Mouse (Mus musculus) lung, postnatal 0 days (tissue): ENCODE results near the gene 4930507D05Rik. TPM values are rescaled to one million over a fixed set of nuclear protein-coding genes. Genes with fewer than 3 reads are reported as not detected.
"Not testable (repeated sequence)": the region's sequence is repeated elsewhere in the genome, so short reads cannot be mapped to it uniquely, and the experiment has no call there.

Experiments used
- ATAC-seq: fragments of 200-750 bp; cut with Nextera tagmentation; 2 replicates; pipeline ENCODE4 v1.8.0; 2017; ENCODE audit warnings: moderate library complexity
- DNase-seq: peaks from one replicate; pipeline ENCODE4 v3.0.0-alpha.2; 2016; ENCODE audit warnings: low spot score
- H3K27ac ChIP-seq: fragments of 300-500 bp; sonication (generic); 2 replicates; pipeline ENCODE4 v1.5.1; 2014; ENCODE audit warnings: antibody characterized with exemption, mild to moderate bottlenecking, low read length, mixed read lengths
- H3K27me3 ChIP-seq: fragments of 300-500 bp; sonication (generic); replicated peaks from 2 replicates; pipeline ENCODE4 v1.6.1; 2014; ENCODE audit warnings: low read length, mixed read lengths; ENCODE audit not compliant: insufficient read depth
- H3K36me3 ChIP-seq: fragments of 300-500 bp; sonication (generic); 2 replicates; pipeline ENCODE4 v1.6.1; 2014; ENCODE audit warnings: low read length, mixed read lengths; ENCODE audit not compliant: insufficient read depth
- H3K4me1 ChIP-seq: fragments of 300-500 bp; sonication (generic); 2 replicates; pipeline ENCODE4 v1.6.1; 2014; ENCODE audit warnings: antibody characterized with exemption, low read depth, low read length, mixed read lengths; ENCODE audit not compliant: insufficient read depth
- H3K4me2 ChIP-seq: fragments of 300-500 bp; sonication (generic); replicated peaks from 2 replicates; pipeline ENCODE4 v1.6.1; 2014; ENCODE audit warnings: low read depth, mild to moderate bottlenecking, low read length, moderate library complexity, mixed read lengths
- H3K4me3 ChIP-seq: fragments of 300-500 bp; sonication (generic); 2 replicates; pipeline ENCODE4 v1.5.1; 2014; ENCODE audit warnings: low read depth, low read length
- H3K9ac ChIP-seq: fragments of 300-500 bp; sonication (generic); replicated peaks from 2 replicates; pipeline ENCODE4 v1.6.1; 2014; ENCODE audit warnings: low read depth, mild to moderate bottlenecking
- H3K9me3 ChIP-seq: fragments of 300-500 bp; sonication (generic); 2 replicates; pipeline ENCODE4 v1.6.1; 2016; ENCODE audit warnings: low read length, mixed read lengths
- CTCF ChIP-seq: IDR thresholded peaks from 2 replicates; pipeline ENCODE4 v1.5.1; 2016; ENCODE audit warnings: antibody characterized with exemption, mild to moderate bottlenecking
- EP300 ChIP-seq: IDR thresholded peaks from 2 replicates; pipeline ENCODE4 v1.6.1; 2016; ENCODE audit warnings: antibody characterized with exemption, mild to moderate bottlenecking, control low read depth
- WGBS: fragments of 180-500 bp; shearing (Covaris S2); extraction: QIAGEN DNeasy Blood & Tissue Kit; methylation state at CpG from one replicate; pipeline ENCODE4 v1.1.7; 2014; 5-methylcytosine and 5-hydroxymethylcytosine counted together
- polyA plus RNA-seq: library from polyadenylated mRNA; unstranded; fragments of >200 nt; fragmentation: Nextera tagmentation; extraction: Ambion mirVana; gene quantifications from 2 replicates; pipeline ENCODE4 v1.2.1, GENCODE M21; 2015

Gene 4930507D05Rik
- polyA plus RNA-seq, 1 experiment from 2014 or later = 0.29 TPM

DNA sequence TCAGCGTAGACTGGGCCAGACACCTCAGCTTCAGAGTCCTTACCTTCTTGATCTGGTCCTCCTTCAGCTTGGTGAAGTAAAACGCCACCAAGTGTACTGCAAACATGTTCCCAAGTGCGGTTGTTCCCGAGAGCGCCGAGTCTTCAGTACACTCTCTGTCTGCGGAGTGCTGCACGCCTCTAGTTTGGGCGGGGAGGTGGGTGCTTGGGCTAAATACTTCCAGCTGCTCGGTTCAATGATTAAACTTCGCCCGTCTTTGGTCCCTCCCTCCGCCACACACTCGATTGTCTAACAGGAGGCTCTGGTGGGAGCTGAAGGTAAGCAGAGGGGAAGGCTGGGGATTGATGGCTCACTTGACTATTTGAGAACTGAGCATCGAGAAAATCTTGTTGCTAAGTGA, 27.0 kb upstream of the 4930507D05Rik start, which contains the start of gene Hkdc1:
TSS of gene Hkdc1 (minus strand) at position 237 of the 400 bp plus-strand sequence.
- Histone ChIP-seq H3K4me2 (0 out of 2 replicates have a peak within 1 kb of the TSS, but pooled peaks have one; percentile 5), H3K27ac (peak within 1 kb of the TSS; percentile 66; the same call in 1 of the 2 replicates), H3K4me3 (no peak within 1 kb of the TSS), H3K36me3 (no peaks in the 10 kb centered on the region), H3K4me1 (peaks cover 8% of the 10 kb centered on the region; the same call in 1 of the 2 replicates), H3K9me3 (no peaks in the 10 kb centered on the region), H3K9ac (no peak within 1 kb of the TSS), H3K27me3 (no peaks in the 10 kb centered on the region)
- WGBS = 36% methylated on average over 15 of the region's 15 CpGs
- DNase-seq (peak; percentile 81), ATAC-seq (peak; percentile 81)
- TF ChIP-seq CTCF = no peak
- TF ChIP-seq EP300 = peak; percentile 59; the same call in 1 of the 2 replicates

GRCm38 (mm10) chr10:62425081-62425871, 24.0 kb upstream of the 4930507D05Rik start:
- Histone ChIP-seq H3K27me3 (no peaks in the 10 kb centered on the region), H3K27ac (peak overlapping the region; percentile 73), H3K4me1 (peaks cover 8% of the 10 kb centered on the region; the same call in 1 of the 2 replicates), H3K9ac (no peak overlapping the region), H3K9me3 (no peaks in the 10 kb centered on the region), H3K36me3 (peaks cover 3% of the 10 kb centered on the region; the same call in 1 of the 2 replicates), H3K4me3 (no peak overlapping the region), H3K4me2 (no peak overlapping the region)
- WGBS = 30% methylated on average over 9 of the region's 9 CpGs
- no peak for TF ChIP-seq CTCF
- no peak for TF ChIP-seq EP300
- peak; percentile 78 for DNase-seq
- ATAC-seq = peak; percentile 70

- DNase-seq = peak; percentile 22
- Histone ChIP-seq H3K4me2 (no peak overlapping the region), H3K4me1 (no peaks in the 10 kb centered on the region), H3K27me3 (no peaks in the 10 kb centered on the region), H3K9me3 (no peaks in the 10 kb centered on the region), H3K4me3 (no peak overlapping the region), H3K27ac (no peak overlapping the region), H3K36me3 (peaks cover 32% of the 10 kb centered on the region), H3K9ac (no peak overlapping the region)
- 73% methylated on average over 5 of the region's 5 CpGs for WGBS
- TF ChIP-seq CTCF = no peak
- TF ChIP-seq EP300 = no peak
- ATAC-seq = no peak
Measured at GRCm38 (mm10) chr10:62430427-62430826, 18.9 kb upstream of the 4930507D05Rik start.

DNA sequence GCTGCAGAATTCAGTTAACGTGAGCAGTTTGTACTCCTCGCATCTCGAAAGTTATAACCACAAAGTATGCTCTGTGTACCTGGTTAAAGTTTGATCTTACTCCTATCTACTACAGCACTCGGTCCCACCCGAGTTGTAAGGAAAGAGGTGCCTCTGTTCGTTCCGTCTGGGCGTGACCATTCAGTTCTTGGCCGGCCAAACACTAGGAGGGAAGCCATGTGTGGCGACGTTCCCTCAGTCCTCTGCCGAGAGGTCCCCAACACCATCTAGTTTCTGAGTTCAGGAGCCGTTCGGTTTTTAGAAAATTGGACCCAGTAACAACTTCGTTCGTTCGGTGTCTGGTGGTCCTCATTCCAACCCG, 971 bp downstream of the 4930507D05Rik start:
- 35% methylated on average over 18 of the region's 18 CpGs for WGBS

GRCm38 (mm10) chr10:62452001-62452400, 2.7 kb downstream of the 4930507D05Rik start:
- H3K27me3 ChIP-seq, H3K4me3 ChIP-seq, DNase-seq, H3K4me2 ChIP-seq, ATAC-seq, H3K9me3 ChIP-seq, H3K9ac ChIP-seq, H3K4me1 ChIP-seq, H3K27ac ChIP-seq: not testable (repeated sequence)
- H3K36me3 ChIP-seq = peaks cover 16% of the 10 kb centered on the region; the same call in 1 of the 2 replicates
- WGBS = 62% methylated on average over 11 of the region's 11 CpGs

More for the DNA sequence above, 971 bp downstream of the 4930507D05Rik start:
- H3K9me3 ChIP-seq = no peaks in the 10 kb centered on the region
- ATAC-seq = peak; percentile 11
- TF ChIP-seq EP300 (no peak), CTCF (no peak)
- no peak for DNase-seq
- H3K4me2 ChIP-seq = peak overlapping the region; percentile 86
- no peaks in the 10 kb centered on the region for H3K27me3 ChIP-seq
- peak overlapping the region; percentile 85; the same call in 1 of the 2 replicates for H3K27ac ChIP-seq
- peaks cover under 1% of the 10 kb centered on the region; the same call in 1 of the 2 replicates for H3K36me3 ChIP-seq
- peaks cover 5% of the 10 kb centered on the region; the same call in 1 of the 2 replicates for H3K4me1 ChIP-seq
- peak overlapping the region; percentile 78 for H3K4me3 ChIP-seq
- H3K9ac ChIP-seq = no peak overlapping the region

GRCm38 (mm10) chr10:62461321-62461720, 12.0 kb downstream of the 4930507D05Rik start:
- Histone ChIP-seq H3K4me3 (no peak overlapping the region), H3K4me2 (no peak overlapping the region), H3K9me3 (no peaks in the 10 kb centered on the region), H3K9ac (no peak overlapping the region), H3K36me3 (peaks cover 28% of the 10 kb centered on the region), H3K27ac (no peak overlapping the region), H3K27me3 (no peaks in the 10 kb centered on the region), H3K4me1 (no peaks in the 10 kb centered on the region)
- no peak for DNase-seq
- ATAC-seq = no peak
- TF ChIP-seq CTCF (no peak), EP300 (no peak)
